Mouse (Mus musculus): ENCODE data around the gene Tpcn2. TPM values are rescaled to one million over a fixed set of nuclear protein-coding genes. Genes with fewer than 3 reads are reported as not detected.

Tpcn2 gene
- polyA plus RNA-seq, 1 experiment from 2014 or later = 8.8 TPM

DNA sequence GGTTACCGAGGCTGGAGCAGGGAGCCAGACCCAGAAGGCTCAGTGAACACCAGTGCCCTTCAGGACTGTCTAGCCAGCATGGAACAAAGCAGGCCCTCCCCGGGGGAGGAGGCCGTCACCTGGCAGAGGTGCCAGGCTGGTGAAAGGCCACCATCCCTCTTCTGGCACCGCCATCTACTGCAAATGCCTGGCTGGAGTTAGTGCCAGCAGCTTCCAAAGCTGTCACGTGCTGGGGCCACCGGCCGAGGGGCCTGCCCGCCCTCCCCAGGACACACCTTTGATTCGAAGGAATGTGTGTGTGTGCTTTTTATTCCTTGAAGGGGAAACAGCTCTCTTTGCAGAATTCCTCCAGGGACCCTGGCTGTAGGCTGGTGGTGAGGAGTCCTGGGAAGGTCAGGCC, 52.2 kb downstream of the Tpcn2 start:
- Histone ChIP-seq H3K27ac (no peak overlapping the region), H3K4me2 (replicated peaks) (no peak overlapping the region), H3K9ac (no peak overlapping the region), H3K36me3 (no peaks in the 10 kb centered on the region), H3K27me3 (replicated peaks) (no peaks in the 10 kb centered on the region), H3K9me3 (no peaks in the 10 kb centered on the region), H3K4me1 (replicated peaks) (peaks cover 3% of the 10 kb centered on the region; the same call in 1 of the 2 replicates), H3K4me3 (replicated peaks) (no peak overlapping the region)
- ATAC-seq = no peak
- 69% methylated on average over 9 of the region's 9 CpGs for WGBS

DNA sequence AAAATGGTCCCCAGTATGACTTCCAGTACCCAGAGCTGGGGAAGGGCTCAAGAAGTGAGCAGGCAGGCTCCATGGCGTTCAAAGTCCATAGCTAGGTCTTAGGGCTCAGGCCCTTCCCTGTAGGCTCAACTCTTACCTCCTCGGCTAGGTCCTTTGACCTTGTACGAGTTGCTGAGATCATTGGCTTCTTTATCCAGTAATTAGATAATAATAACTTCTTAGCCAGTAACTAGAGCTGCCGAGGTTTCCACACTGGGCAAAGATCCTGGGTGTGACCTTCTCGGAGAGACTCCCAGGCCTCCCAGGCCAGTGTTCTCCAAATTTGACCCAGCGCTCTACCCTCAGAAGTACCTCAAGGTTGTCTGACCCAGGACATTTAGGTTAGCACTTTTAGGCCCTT, 57.2 kb downstream of the Tpcn2 start:
- Histone ChIP-seq H3K4me2 (replicated peaks) (no peak overlapping the region), H3K4me3 (replicated peaks) (no peak overlapping the region), H3K4me1 (replicated peaks) (peaks cover 15% of the 10 kb centered on the region), H3K9me3 (no peaks in the 10 kb centered on the region), H3K9ac (no peak overlapping the region), H3K27me3 (replicated peaks) (no peaks in the 10 kb centered on the region), H3K36me3 (no peaks in the 10 kb centered on the region), H3K27ac (no peak overlapping the region)
- ATAC-seq = no peak
- 88% methylated on average over 6 of the region's 6 CpGs for WGBS

DNA sequence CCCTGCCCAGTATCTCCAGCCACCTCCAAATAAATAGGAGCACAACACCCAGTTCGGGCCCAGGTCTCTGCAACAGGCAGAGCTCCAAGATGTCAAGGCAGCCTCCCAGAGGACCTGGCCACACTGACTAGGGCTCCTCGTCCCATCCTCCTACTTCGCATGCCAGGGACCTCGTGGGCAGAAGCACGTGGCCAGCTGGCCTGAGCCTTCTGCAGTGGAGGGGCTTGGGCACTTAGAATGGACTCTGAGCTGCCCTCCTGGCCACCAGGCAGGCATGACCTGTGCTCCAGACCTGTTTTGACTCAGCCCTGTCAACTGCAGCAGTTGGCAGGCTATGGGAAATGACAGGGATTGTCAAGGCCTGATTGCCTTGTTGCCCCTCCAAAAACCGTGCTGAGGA, 58.2 kb downstream of the Tpcn2 start:
- Histone ChIP-seq H3K9ac (no peak overlapping the region), H3K4me3 (replicated peaks) (no peak overlapping the region), H3K27me3 (replicated peaks) (no peaks in the 10 kb centered on the region), H3K4me1 (replicated peaks) (peaks cover 20% of the 10 kb centered on the region), H3K9me3 (no peaks in the 10 kb centered on the region), H3K36me3 (no peaks in the 10 kb centered on the region), H3K27ac (no peak overlapping the region), H3K4me2 (replicated peaks) (no peak overlapping the region)
- 86% methylated on average over 6 of the region's 6 CpGs for WGBS
- no peak for ATAC-seq

DNA sequence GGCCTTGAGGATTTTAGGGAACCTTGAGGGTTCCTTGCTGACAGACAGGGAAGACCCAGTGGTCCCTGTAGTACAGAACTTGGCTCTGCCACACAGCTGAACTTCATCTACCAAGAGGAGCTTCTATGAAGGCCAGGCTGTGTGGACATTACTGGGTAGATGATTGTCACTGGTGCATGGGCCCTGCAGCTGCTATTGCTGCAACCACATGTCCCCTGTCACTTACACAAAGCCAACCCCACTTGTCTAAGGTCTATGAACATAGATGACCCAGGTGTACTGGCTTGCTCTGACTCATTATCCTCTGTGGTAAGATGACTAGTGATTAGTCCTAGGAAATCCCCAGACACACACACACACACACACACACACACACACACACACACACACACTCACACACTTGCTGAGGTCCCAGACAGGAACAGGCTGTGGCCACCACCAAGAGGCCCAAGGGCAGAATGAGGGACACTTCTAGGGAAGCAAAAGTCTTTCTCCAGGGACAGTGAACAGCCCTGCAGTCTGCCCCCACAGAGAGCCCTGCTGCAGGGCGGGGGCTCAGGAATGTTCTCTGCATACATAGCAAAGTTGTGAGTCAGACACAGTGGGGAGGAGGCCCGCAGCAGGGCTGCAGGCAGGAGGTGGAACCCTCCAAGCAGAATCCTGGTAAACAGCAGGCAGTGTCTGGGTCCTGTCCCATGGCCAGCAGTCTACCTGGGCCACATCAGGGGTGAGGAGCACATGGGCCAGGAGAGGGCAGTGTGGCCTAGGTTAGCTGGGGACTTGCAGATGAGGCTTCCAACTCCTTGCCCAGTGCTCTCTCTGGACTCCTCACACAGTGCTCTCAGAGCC, 61.7 kb downstream of the Tpcn2 start:
- Histone ChIP-seq H3K4me2 (replicated peaks) (no peak overlapping the region), H3K27ac (peak overlapping the region; percentile 77), H3K9ac (no peak overlapping the region), H3K27me3 (replicated peaks) (no peaks in the 10 kb centered on the region), H3K4me1 (replicated peaks) (peaks cover 20% of the 10 kb centered on the region), H3K9me3 (no peaks in the 10 kb centered on the region), H3K4me3 (replicated peaks) (no peak overlapping the region), H3K36me3 (no peaks in the 10 kb centered on the region)
- peak; percentile 95 for ATAC-seq
- WGBS = 3% methylated on average over 2 of the region's 2 CpGs

DNA sequence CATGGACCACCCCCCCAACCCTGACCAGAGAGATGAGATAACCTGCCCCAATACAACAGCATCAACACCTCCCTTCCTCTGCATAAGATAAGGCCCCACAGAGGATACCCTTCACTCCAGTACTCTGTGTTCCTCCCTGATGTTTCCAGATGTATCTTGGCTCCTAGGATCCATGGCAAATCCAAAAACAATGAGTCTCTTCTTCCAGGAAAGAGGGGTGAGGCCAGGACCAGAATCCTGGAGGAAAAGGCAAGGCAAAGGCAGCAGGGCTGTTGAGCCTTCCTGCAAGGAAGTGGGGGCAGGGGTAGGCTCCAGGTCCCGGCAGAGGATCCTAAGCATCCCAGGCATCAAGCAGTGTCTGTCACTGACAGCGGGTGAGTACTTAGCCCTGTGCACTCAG, 62.5 kb downstream of the Tpcn2 start:
- ATAC-seq = no peak
- Histone ChIP-seq H3K36me3 (no peaks in the 10 kb centered on the region), H3K4me1 (replicated peaks) (peaks cover 22% of the 10 kb centered on the region), H3K27ac (peak overlapping the region; percentile 77), H3K27me3 (replicated peaks) (no peaks in the 10 kb centered on the region), H3K4me2 (replicated peaks) (no peak overlapping the region), H3K9me3 (no peaks in the 10 kb centered on the region), H3K4me3 (replicated peaks) (no peak overlapping the region), H3K9ac (no peak overlapping the region)
- WGBS = 29% methylated on average over 2 of the region's 2 CpGs

DNA sequence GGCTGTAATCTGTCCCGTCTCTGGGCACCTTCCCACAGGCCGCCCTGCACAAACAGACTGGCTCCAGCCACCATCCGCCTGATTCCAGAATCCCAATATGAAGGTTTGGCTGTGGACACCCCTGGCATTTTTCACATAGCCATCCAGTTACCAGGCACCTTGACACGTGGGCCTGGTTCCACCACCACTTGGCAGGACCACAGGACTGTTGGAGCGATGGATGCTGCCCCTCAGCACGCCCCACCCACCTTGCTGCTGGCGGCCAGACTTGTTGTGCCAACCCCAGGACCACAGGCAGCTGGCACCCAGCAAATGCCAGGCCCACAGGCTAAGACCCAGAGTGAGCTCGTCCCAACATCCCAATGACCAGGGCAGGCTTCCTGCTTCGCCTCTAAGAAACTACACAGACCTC, 64.4 kb downstream of the Tpcn2 start:
- WGBS = 81% methylated on average over 9 of the region's 9 CpGs
- no peaks in the 10 kb centered on the region for H3K36me3 ChIP-seq

DNA sequence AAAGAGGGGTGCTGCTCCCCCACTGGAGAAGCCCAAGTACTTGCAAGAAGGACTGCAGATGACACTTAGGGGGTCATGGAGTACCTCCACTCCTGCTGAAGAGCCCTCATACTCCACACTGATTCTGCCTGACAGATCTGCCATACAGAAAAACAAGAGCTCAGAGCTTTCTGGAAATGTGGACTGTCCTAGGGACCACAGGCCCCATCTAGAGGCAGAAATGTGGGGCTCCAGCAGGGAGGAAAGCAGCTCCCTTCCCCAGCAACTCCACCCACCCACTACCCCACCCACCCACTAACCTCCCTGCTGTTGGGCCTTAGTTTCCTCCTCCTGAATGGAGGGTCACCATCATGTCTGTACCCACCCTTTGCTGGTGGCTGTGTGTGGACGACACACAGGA, 67.2 kb downstream of the Tpcn2 start:
- H3K4me3 ChIP-seq (replicated peaks) = no peak overlapping the region
- no peak overlapping the region for H3K9ac ChIP-seq
- H3K4me2 ChIP-seq (replicated peaks) = no peak overlapping the region
- no peak overlapping the region for H3K27ac ChIP-seq
- H3K36me3 ChIP-seq = no peaks in the 10 kb centered on the region
- H3K4me1 ChIP-seq (replicated peaks) = peaks cover 15% of the 10 kb centered on the region
- peak; percentile 57 for ATAC-seq
- no peaks in the 10 kb centered on the region for H3K9me3 ChIP-seq
- WGBS = 29% methylated on average over 1 of the region's 1 CpGs
- H3K27me3 ChIP-seq (replicated peaks) = no peaks in the 10 kb centered on the region

More for the DNA sequence above, 64.4 kb downstream of the Tpcn2 start:
- Histone ChIP-seq H3K4me3 (replicated peaks) (no peak overlapping the region), H3K9me3 (no peaks in the 10 kb centered on the region), H3K4me2 (replicated peaks) (no peak overlapping the region), H3K4me1 (replicated peaks) (peaks cover 23% of the 10 kb centered on the region), H3K9ac (no peak overlapping the region), H3K27ac (no peak overlapping the region), H3K27me3 (replicated peaks) (no peaks in the 10 kb centered on the region)
- no peak for ATAC-seq

DNA sequence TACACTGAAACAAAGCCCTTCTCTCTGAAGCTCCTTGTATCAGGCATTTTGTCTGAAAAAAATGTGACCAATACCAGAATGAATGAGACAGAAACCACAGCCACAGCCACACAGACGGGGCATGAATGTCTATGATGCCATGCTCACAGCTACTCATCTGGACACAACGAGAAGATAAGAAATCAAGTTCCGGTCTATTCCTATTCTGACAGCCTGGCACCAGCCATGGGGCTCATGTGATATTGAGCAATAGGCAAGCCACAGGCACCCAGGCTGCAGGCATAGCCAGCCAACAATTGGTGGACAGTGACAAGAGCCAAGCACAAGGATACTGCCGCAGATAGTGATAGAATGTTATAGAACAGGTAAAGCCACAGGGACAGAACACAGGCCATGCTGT, 68.3 kb downstream of the Tpcn2 start:
- Histone ChIP-seq H3K27me3 (replicated peaks) (no peaks in the 10 kb centered on the region), H3K9ac (no peak overlapping the region), H3K9me3 (no peaks in the 10 kb centered on the region), H3K4me2 (replicated peaks) (no peak overlapping the region), H3K27ac (no peak overlapping the region), H3K36me3 (no peaks in the 10 kb centered on the region), H3K4me1 (replicated peaks) (peaks cover 16% of the 10 kb centered on the region), H3K4me3 (replicated peaks) (no peak overlapping the region)
- ATAC-seq = no peak
- 87% methylated on average over 4 of the region's 4 CpGs for WGBS

DNA sequence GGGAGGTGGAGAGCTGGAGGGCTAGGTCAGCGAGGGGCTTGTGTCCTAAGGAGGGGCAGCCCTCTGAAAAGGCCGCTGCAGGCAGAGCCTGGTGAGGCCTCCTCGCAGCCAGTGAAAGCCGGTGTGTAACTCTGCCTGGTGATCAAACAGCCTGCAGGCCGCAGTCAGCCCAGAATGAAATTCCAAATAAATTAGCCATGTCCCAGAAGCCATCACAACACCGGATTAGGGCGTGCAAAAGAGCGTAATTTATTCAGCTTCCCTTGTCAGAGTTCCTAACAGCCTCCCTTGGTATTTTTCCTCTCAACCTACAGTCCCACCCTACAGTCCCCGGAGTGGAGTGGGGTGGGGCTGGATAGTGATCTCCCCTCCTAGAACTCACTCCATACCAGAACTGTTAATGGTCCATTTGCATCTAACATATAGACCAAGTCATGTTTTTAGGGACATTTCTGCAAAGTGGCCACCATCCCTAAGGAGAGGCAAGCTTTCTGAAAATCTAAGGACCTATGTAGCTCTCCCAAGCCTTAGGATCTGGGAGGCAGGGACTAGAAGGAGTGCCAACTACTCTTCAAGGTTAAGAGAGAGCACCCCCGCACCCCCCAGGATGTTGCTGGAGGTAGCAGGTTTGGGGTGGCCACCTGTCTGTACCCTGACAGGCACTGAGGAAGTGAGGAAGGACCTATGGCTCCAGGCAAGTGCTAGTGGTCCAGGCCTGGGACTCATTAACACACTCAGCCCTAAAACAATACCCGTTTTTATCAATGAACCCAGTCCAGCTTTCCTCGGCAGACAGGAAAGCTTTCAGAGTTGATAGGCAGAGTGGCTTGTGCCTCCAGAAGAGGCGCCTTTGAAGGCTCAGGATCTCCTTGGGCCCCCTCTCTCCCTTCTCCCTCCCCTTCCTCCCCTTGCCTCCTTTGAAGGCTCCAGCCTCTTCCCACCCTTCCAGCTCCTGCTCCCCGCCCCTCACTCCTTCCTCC, 71.8 kb downstream of the Tpcn2 start:
- H3K4me1 ChIP-seq (replicated peaks) = peaks cover 20% of the 10 kb centered on the region
- H3K4me2 ChIP-seq (replicated peaks) = no peak overlapping the region
- ATAC-seq = no peak
- no peaks in the 10 kb centered on the region for H3K27me3 ChIP-seq (replicated peaks)
- 28% methylated on average over 14 of the region's 14 CpGs for WGBS
- H3K9me3 ChIP-seq = no peaks in the 10 kb centered on the region
- H3K27ac ChIP-seq = no peak overlapping the region
- no peaks in the 10 kb centered on the region for H3K36me3 ChIP-seq
- no peak overlapping the region for H3K9ac ChIP-seq
- no peak overlapping the region for H3K4me3 ChIP-seq (replicated peaks)

DNA sequence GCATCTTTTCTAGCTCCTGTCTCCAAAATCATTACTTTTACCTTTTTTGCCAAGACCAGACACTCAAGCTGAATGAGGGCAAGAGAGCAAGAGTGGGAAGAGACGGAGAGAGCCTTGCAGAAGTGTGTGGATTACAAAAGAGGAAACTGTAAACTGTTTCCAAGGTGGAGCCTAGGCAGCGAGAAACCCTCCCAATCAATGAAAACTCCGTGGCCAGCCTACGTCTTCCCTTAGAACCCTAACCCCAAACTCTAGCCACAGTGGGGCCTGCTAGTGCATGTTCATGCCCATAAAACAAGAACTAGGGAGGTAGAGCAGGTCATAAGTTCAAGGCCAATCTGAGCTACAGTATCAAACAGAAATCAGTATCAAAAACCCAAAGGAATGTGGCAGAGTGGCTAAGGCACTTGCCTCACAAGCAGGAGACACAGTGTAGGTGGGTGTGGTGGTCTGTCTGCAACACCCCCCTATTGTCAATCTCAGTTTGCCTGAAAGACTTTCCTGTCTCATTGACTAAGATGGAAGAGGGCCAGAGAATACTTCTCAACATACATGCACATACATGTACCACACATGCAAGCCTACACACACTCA, 73.2 kb downstream of the Tpcn2 start:
- WGBS = 67% methylated on average over 4 of the region's 4 CpGs
- no peak for ATAC-seq
- Histone ChIP-seq H3K27ac (no peak overlapping the region), H3K27me3 (replicated peaks) (no peaks in the 10 kb centered on the region), H3K9ac (no peak overlapping the region), H3K9me3 (no peaks in the 10 kb centered on the region), H3K4me2 (replicated peaks) (no peak overlapping the region), H3K4me3 (replicated peaks) (no peak overlapping the region), H3K36me3 (no peaks in the 10 kb centered on the region), H3K4me1 (replicated peaks) (peaks cover 30% of the 10 kb centered on the region)

DNA sequence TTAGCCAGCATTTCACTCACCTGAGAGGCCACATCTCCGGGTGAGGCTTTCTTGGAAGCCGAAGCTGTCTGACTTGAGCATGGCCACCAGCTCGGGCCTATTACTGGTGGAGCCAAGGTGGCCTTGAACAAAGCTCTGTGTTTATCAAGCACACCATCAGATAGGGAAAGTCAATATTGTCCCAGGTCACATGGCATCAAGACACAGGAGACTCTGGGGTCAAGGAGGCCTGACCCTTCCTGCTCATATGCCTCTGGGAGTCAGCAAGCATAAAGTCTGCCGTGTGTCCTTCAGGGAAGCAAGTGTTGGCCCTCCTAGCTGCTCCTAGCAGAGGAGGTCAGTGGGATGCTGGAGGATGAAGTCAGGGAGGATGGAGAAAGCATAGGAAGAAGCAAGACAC, 75.8 kb downstream of the Tpcn2 start, which contains the start of gene 1810010D01Rik:
TSS of gene 1810010D01Rik (minus strand) at position 114 of the 400 bp plus-strand sequence.
- WGBS = 62% methylated on average over 4 of the region's 4 CpGs
- no peaks in the 10 kb centered on the region for H3K9me3 ChIP-seq
- H3K4me2 ChIP-seq (replicated peaks) = no peak within 1 kb of the TSS
- no peaks in the 10 kb centered on the region for H3K27me3 ChIP-seq (replicated peaks)
- H3K9ac ChIP-seq = no peak within 1 kb of the TSS
- no peaks in the 10 kb centered on the region for H3K36me3 ChIP-seq
- no peak within 1 kb of the TSS for H3K4me3 ChIP-seq (replicated peaks)
- peak within 1 kb of the TSS; percentile 96; the same call in 1 of the 2 replicates for H3K27ac ChIP-seq
- H3K4me1 ChIP-seq (replicated peaks) = peaks cover 32% of the 10 kb centered on the region
- ATAC-seq = no peak

DNA sequence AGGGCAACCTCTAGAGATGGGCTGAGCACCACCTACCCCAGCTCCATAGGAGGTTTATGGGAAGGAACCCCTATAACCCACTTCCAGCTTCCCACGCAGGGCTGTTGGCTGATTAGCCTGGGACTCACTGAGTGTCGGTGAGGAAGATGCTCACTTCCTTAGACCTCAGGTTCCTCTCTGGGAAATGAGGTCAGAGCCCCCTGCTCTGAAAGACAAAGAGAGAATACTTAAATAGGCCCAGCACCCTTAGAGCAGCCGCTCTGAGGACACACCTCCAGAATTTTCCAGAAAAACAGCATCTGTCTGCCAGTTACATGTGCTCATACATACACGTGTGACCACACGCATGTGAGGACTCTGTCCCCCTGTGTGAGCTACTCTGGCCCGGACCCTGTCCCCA, 77.0 kb downstream of the Tpcn2 start:
- H3K36me3 ChIP-seq = no peaks in the 10 kb centered on the region
- ATAC-seq = no peak; the same call in none of the 2 replicates
- peak overlapping the region; percentile 59 for H3K9ac ChIP-seq
- H3K27me3 ChIP-seq (replicated peaks) = no peaks in the 10 kb centered on the region
- H3K4me1 ChIP-seq (replicated peaks) = peaks cover 27% of the 10 kb centered on the region
- H3K4me2 ChIP-seq (replicated peaks) = peak overlapping the region; percentile 68
- H3K27ac ChIP-seq = peak overlapping the region; percentile 96
- no peak overlapping the region for H3K4me3 ChIP-seq (replicated peaks)
- H3K9me3 ChIP-seq = no peaks in the 10 kb centered on the region
- WGBS = 78% methylated on average over 6 of the region's 6 CpGs

Measured in intestine, embryonic 15.5 days (tissue).